Mouse (Mus musculus) spleen, postnatal 14 days (tissue): ENCODE results near the gene Lrch3.

Experiments
- DNase-seq, 2 experiments: peaks; one replicate each; pipeline ENCODE4 v3.0.0; 2021 to 2022; ENCODE audit warnings: low spot score in 2 of 2

Lrch3 gene

DNA sequence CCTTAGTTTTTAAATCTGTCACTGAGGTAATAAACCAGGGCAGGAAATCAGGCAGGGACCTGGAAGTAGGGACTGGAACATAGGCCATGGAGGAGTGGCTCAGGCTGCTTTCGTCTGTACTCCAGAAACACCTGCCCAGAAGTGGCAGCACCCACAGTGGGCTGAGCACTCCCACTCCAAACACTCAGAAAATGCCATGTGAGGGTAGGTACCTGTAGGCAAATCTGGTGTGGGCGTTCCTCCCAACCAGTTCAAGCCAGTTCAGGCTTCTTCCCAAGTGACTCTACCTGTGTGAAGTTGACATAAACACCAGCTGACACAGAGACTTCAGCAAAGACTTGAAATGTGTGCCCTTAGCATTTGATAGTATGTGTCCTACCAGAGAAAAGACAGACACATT is 70.7 kb downstream of the Lrch3 start:
- no peak for DNase-seq

DNA sequence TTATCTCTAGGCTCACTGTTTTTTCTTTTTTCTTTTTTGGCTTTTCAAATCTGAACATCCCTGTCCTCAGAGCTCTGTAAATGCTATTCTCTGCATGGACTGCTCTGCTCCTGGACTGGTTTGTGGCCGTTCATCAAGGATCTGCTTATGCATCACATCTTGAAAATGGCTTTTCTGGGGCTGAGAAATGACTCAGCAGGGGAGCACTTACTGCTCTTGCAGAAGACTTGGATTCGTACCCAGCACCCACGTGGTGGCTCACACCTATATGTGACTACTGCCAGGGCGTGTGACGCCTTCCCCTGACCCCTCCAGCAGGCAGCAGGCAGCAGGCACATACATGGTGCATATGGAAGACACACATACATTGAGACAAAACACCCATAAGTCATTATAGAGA is 78.3 kb downstream of the Lrch3 start:
- DNase-seq, result no peak

DNA sequence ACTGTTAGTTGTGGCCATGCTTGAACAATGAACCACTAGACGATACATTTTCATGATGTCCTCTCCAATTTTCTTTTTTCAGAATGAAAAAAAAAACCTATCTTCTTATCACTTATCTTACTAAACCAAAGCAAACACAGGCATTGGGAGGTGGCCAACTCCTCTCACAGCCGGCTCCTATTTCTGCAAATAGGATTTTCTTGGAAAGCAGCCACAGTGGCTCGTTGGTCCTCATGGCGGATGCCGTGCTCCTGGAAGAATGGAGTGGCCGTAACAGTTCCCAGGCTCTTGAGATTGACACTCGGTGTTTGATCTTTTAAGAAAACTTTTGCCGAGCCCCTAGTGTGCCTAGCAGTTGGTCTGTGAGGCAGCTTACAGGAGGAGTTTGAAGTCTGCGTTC is 91.3 kb downstream of the Lrch3 start:
- DNase-seq, result no peak

DNA sequence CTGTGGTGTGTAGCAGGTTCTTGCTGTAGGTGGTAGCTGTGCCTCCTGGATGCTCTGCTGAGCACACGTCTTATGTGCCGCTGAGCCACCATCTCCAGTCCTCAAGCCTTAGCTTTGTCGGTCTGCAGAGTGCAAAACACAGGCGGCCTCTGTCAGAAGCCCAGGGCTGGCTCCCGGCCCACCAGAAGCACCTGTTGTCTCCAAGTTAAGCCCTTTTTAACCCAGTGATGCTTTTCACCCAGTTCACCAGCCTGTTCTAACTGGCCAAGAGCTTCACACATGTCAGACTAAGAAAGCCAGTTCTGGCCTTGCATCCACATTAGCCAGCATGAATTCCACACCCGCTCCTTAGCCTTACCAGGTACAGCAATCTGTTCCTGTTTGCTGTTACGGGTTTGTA is 93.0 kb downstream of the Lrch3 start:
- no peak for DNase-seq

DNA sequence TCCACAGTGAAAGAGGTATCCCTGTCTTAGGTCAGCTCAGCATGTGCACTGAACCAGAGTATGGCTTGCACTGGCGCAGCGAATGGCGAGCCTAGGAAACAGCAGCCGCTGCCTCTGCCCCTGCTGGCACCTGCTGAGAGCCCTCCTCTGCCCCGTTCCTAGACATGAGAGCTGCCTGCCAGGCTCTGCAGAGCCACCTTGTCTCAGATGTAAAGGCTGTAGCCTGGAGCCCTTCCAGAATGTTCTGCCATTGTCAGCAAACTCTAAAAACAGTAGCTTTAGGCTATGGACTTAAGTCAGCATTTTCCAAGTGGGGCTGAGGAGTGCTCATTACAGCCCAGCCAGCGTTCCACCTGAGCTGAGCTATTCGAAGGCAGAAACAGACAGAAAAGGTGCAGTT is 93.5 kb downstream of the Lrch3 start:
- no peak for DNase-seq

DNA sequence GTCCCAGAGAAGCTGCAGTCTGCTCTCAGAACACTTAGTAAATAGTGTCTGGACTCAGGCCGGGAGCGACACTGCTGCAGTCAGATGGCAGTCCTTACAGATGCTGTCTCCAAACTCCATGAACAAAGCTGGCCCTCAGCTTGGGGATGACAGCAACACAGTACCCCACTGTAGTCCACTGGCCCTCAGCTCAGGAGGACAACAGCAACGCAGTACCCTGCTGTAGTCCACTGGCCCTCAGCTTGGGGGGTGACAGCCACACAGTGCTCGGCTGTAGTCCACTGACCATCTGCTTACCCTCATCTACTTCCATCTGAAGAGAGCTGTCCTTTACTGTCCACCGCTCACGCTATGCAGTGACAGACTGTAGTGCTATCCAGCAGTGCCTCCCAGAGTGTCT is 96.3 kb downstream of the Lrch3 start:
- DNase-seq, result no peak

DNA sequence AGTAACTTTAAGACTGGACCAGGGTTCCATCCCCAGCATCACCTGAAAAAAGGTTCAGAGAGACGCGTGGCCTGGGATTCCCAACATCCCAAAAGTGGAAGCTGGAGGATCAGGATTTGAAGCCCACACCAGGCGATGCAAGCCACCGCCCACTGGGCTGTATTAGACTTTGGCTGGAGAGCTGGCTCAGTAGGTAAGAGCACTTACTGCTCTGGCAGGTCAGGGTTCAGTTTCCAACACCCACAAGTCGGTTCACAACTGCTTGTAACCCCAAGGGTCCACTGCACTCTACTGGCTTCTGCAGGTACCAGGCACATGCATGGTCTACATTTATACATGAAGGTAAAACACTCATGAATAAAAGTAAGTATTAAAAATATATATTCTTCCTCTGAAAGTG is 99.9 kb downstream of the Lrch3 start:
- DNase-seq, result no peak

DNA sequence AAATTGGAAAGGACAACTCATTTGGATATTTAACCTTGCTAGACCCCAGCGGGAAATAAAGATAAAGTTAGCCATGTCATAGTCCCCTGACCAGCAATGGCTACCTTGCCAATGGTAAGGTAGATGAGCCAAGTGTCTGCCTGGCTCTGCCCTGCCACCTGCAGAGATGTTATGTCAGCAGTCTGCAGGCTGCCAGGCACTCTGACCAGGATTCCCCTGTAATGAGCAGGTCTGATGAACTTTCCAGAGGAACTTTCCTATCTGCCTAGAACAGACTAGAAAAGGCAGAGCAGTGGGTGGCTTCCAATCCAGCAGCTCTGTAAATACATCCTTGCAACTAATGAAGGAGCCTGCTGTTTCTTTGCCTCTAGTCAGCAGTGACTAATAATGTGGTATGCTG is 101.0 kb downstream of the Lrch3 start:
- DNase-seq, result no peak

DNA sequence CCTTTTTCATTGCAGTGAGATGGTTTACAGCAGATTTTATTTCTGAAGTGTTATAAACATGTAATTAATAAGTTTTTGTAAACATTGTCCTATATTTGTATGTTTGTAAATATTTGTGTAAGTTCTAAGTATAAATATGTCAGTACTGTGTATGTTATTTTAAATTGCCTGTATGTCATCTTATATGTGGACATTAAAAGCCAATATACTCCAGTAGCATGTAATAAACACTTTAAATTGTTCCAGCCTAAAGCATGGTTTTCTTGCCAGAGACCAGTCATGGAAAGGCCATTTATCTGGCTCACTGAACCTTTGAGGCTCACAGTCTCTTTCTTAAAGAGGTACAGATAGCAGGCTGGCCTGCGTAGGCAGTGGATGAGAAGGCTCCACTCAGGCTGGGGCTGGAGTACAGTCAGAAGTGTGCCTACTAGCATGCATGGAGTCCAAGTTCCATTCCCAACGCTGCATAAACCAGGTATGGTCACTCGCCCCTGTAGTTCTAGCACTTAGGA is 101.6 kb downstream of the Lrch3 start:
- no peak for DNase-seq

DNA sequence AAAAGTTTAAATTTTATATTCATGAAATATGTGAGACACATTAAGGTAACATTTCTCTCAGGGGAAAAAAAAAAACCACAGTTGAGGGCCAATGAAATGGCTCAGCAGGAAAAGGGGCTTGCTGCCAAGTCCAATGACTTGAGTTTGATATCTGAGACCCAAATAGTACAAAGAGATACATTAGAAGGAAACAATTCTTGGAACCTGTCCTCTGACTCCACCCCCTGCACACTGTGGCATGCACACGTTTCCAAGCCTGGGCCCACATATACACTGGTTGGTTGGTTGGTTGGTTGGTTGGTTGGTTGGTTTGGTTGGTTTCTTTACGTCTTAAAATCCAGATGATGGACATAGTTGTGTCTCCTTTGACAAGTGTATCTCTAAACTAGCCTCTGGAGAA is 102.1 kb downstream of the Lrch3 start:
- DNase-seq, result no peak

DNA sequence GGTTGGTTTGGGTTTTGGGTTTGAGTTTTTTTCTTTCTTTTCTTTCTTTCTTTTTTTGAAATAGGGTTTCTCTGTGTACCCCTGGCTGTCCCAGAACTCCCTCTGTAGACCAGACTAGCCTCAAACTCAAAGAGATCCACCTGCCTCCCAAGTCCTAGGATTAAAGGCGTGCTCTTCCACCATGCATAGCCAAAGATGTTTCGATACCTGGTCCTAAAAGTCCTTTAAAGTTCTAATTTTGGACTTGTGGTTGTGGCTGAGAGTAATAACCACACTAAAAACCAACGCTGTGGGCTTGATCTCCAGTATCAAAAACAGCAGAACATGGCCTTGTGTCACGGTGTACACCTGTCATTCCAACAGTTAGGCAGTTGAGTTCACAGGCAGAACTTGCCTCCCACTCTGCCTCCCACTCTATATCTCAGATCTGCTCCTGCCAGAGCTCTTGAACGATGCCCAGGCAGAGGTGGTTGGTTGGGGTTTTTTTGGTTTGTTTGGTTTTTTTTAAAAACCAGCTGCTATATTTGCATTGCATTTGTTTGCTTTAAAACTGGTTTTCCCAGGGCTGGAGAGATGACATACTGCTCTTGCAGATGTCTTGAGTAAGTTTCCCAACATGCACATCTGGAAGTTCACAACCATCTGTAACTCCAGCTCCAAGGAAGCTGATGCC is 103.9 kb downstream of the Lrch3 start:
- DNase-seq, result no peak

DNA sequence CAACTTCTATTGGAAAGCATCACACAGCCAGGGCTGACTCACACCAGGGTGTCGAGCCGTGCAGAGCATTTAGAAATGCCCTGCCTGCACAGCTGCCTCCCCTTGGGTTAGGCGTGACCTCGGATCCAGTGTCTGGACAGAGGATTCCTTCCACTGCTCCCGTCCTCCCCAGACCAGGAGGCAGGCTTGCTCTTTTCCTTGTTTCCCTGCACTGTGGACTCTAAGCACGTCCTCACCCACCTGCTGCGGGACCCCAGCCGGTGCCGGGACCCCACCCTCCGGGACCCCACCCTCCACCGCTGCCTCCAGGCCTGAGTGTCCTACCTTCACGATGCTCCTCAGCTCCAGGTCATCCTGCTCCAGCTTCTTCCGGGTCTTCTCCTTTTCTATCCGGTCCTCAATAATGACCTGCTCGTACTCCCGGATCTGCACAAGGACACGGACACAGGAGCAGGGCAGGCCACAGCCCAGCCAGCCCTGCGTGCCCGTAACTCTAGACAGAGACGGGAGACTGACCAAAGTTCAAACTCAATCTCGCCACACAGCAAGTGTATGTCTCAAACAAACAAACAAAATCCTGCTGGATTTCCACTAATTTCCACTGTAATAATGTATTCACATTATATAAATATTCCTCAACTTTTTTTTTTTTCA is 105.3 kb downstream of the Lrch3 start:
- no peak for DNase-seq

DNA sequence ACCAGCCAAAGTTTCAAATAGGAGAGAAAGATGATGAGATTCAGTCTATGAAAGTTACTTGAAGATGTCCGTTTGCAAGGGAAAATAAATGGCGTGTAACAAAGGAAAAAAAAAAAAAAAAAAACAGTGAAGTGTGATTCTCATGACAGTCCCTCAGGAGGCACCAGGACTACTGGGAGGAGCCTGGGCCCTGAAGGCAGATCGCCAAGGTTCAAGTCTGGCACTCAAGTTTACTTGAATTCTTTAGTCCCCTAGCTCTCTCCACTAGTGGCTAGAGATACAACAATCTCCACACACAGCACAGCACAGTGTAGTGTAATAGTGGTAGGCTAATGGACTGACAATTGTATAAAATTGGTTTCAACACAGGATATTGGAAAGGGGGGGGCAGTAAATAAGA is 107.5 kb downstream of the Lrch3 start:
- DNase-seq, result no peak

DNA sequence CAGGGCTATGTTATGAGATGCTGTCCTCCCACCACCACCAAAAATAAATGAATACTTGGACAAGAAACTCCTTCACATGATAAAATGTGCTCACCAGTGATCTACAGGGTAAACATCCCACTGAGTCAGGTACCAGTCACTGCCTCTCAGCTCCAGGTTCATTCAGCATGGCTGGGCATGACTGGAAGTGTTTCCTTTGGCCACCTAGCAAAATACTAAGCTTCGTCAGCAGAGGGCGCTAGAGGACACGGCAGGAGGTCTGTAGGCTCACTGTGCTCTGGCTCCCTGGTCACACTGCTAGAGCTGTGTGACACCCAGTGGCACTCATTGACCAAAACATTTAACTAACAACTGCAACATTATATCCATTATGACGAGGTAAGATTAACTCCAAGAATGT is 109.8 kb downstream of the Lrch3 start:
- DNase-seq, result peak; percentile 57 to 81

DNA sequence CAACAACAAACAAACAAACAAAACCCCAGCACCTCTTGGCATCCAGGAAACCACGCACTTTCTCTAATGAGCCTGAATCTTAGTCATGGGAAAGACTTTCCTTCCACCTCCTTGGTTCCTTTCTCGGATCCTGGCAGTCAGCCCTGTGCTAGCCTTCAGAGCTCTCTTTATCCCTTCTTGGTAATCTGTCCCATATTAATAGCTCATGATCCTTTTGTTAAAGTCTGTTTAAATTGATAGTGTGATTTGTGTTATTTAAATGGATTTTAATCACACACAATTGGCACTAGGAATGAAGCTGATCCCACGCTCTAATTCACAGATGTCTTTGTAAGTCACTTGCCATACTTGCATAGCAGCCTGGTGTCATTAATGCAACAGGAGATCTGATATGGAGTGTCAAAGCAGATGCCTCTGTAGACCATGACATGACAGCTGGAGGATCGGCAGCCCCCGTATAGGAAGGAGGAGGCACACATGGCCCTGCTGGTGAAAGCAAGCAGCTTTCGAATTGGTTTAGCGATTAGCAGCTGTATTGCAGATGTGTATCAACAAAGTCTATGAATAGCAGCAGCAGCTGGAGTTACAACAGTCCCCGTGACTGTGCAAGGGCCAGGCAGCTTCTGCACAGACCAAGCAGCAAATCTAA is 110.7 kb downstream of the Lrch3 start:
- DNase-seq, result no peak

DNA sequence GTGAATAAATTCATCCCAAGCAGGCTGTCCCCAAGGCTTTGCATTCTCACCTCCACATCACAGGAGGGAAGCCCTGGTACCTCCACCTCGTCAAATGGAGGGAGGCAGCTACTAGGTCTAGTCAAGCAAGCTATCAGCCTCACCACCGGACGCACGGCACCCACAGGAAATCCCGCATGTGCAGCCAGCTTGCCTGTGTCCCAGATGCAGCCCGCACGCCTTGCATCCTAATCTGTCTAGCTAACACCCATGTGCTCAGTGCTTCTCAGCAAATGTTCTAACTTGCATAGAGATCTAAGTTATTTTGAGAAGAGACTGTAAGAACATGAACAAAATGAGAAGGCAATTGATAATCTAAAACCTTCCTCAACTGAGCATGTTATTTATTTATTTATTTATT is 112.5 kb downstream of the Lrch3 start:
- DNase-seq, result no peak

DNA sequence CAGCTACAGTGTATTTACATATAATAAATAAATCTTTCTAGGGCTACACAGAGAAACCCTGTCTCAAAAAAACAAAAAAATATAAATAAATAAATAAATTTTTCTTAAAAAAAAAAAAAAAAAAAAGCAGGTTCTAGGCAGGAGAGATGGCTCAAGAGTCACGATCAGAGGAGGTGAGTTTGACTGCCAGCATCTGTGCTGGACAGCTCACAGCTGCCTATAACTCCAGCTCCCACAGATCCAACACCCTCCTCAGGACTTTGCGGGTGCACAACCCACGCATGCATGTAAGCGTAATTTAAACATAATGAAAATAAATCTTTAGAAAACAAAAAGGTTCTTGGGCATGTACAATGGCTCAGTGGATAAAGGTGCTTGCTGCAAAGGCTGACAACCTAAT is 122.1 kb downstream of the Lrch3 start:
- no peak for DNase-seq

DNA sequence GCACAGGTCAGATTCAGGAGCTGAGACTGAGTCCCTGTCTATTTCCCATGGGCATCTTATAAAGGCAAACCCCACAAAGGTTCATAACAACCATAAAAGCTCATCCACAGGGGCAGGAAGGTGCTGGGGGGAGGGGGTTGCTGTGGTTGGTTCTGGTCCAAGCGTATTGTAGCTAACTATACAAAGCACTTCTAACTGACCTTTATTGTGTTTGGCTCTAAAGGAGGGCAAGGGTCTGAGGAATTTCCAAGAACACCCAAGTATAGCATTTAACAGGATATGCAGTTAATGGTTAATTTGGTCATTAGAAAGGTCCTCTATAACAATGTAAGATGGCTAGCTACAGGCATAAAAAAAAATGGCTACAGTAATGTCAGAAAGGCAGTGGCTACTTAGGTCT is 128.8 kb downstream of the Lrch3 start:
- DNase-seq, result no peak

DNA sequence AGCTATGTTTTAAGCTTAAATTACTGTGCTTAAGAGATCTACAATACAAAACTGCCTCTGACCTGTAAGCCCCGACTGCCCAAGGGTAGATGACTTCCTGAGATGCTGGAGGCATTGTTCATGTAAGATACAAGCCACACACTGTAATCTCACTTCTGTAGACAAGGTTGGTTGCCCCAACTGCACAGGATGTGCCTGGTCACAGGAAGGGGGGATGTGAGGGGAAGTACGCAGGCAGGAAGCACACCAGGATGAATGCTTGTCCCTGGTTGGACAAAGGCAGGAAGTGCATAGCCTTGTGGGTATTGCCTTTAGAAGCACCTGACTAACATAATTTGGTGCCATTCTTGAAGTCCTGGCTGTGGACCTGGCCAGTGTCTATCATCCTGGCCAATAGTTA is 129.4 kb downstream of the Lrch3 start:
- DNase-seq, result no peak

DNA sequence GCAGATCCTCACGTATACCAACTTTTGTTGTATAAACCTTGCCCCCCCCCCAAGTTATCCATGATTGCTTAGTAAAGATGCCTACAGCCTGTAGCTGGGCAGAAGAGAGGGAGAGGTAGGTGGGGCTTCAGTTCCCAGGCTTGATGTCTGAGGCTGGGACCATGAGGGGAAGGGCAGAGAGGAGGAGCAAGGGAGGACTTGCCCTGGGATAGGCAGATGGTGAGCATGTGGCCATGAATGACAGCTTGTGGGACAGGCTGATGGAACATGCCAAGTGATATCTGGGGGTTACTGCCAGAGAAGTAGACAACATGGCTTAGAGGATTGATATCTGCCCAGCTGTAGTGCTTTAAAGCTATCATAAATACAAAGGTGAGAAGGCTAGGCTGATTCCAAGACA is 134.1 kb downstream of the Lrch3 start:
- DNase-seq, result no peak

DNA sequence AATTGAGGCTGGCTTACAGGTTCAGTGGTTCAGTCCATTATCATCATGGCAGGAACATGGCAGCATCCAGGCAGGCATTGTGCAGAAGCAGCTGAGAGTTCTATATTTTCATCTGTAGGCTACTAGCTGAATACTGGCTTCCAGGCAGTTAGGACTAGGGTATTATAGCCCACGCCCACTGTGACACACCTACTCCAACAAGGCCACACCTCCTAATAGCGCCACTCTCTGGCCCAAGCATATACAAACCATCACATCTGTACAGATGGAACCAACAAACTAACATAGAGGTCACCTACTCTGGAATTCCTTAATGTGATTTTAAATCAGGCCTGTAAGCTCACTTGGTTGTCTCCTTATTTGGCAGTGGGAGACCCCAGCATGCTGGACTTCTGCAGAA is 134.8 kb downstream of the Lrch3 start:
- DNase-seq, result no peak

DNA sequence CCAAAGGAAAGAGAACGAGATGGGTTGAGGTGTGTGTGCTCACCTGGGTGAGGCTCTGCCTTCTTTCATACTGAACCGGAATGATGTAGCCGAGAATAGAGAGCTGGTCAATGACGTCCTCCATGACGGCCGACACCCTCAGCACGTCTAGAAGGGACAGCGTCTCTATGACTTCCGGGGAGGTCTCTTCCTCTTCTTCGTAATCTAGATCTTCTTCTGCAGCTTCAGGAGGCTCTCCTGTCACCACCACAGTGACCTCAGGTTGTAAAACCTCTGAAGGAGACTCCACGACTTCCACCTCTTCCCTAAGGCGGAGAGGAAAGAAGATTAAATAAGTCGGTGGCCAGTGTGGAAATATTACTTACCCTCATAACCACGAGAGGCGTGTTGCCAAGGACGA is 135.9 kb downstream of the Lrch3 start:
- DNase-seq, result no peak

DNA sequence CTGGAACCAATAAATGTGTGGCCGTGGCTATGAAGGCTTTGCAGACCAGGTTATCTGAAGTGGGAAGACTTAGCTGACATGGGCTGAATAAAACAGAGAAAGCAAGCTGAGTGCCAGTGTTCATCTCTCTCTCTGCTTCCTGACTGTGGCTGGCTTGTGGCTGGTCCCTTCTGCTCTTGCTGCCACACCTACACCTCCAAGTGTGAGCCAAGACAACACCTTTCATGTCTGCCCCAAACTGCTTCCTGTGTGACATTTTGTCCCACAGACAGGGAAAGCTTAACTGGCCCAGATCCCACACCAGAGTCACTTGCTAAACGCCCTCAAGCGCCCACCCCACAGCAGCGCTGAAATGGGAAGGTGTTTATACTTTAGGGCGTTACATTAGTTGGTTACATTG is 139.2 kb downstream of the Lrch3 start:
- no peak for DNase-seq
